Mouse (Mus musculus) liver, adult 2 months (tissue): ENCODE results near the gene Ren1. TPM values are rescaled to one million over a fixed set of nuclear protein-coding genes. Genes with fewer than 3 reads are reported as not detected.

Experiments used
- DNase-seq: peaks from one replicate; pipeline ENCODE4 v3.0.0-alpha.2; 2011; ENCODE audit warnings: low read depth, low spot score; ENCODE audit errors: extremely low read depth
- H3K27ac ChIP-seq: fragments of 200-500 bp; replicated peaks from 2 replicates; pipeline ENCODE4 v1.5.1; 2012; ENCODE audit warnings: low read depth, mild to moderate bottlenecking, control low read depth, inconsistent platforms, low read length; ENCODE audit not compliant: insufficient read depth
- H3K27me3 ChIP-seq: fragments of 200-500 bp; 2 replicates; pipeline ENCODE4 v1.6.1; 2012; ENCODE audit warnings: mild to moderate bottlenecking, moderate library complexity, low read length, inconsistent platforms; ENCODE audit not compliant: control insufficient read depth, insufficient read depth
- H3K36me3 ChIP-seq: fragments of 200-500 bp; 2 replicates; pipeline ENCODE4 v1.6.1; 2012; ENCODE audit warnings: low read length, inconsistent platforms; ENCODE audit not compliant: control insufficient read depth, insufficient read depth
- H3K4me1 ChIP-seq: fragments of 200-500 bp; 2 replicates; pipeline ENCODE4 v1.6.1; 2011; ENCODE audit warnings: low read length; ENCODE audit not compliant: control insufficient read depth, insufficient read depth
- H3K4me3 ChIP-seq: fragments of 200-500 bp; 2 replicates; pipeline ENCODE4 v1.5.1; 2011; ENCODE audit warnings: low read depth, mild to moderate bottlenecking, control low read depth, low read length, moderate library complexity; ENCODE audit not compliant: insufficient read depth
- H3K79me2 ChIP-seq: fragments of 200-500 bp; 2 replicates; pipeline ENCODE4 v1.6.1; 2012; ENCODE audit warnings: inconsistent platforms, mild to moderate bottlenecking, low read length, moderate library complexity; ENCODE audit not compliant: control insufficient read depth, insufficient read depth
- H3K9ac ChIP-seq: fragments of 200-500 bp; 2 replicates; pipeline ENCODE4 v1.6.1; 2012; ENCODE audit warnings: low read depth, mild to moderate bottlenecking, control low read depth, inconsistent platforms, low read length
- CTCF ChIP-seq: fragments of 200-500 bp; IDR thresholded peaks from 2 replicates; pipeline ENCODE4 v1.5.1; 2011; ENCODE audit warnings: low read depth, low read length, control low read depth
- POLR2A ChIP-seq: fragments of 200-500 bp; IDR thresholded peaks from 2 replicates; pipeline ENCODE4 v1.6.1; 2011; ENCODE audit warnings: low read length, control low read depth; ENCODE audit not compliant: insufficient read depth; ENCODE audit errors: extremely low read depth
- WGBS: fragments of 180-500 bp; shearing (Covaris S2); methylation state at CpG from one replicate; pipeline ENCODE4 v1.1.7; 2018; 5-methylcytosine and 5-hydroxymethylcytosine counted together
- polyA plus RNA-seq: library from polyadenylated mRNA; depleted of rRNA; stranded (reverse); fragments of >200 nt; gene quantifications from 2 replicates; pipeline ENCODE4 v1.2.3, GENCODE M21; 2012
- total RNA-seq: library from RNA; depleted of rRNA; stranded (reverse); fragments of >200 nt; gene quantifications from 2 replicates; pipeline ENCODE4 v1.2.3, GENCODE M21; 2014

The Ren1 gene
- total and polyA plus RNA-seq, 2 experiments: 0.18 TPM; not detected in 1

- Histone ChIP-seq H3K36me3 (no peaks in the 10 kb centered on the region; the same call in 1 of the 2 replicates), H3K4me3 (no peak overlapping the region), H3K27ac (no peak overlapping the region), H3K27me3 (no peaks in the 10 kb centered on the region), H3K9ac (no peak overlapping the region), H3K4me1 (no peaks in the 10 kb centered on the region), H3K79me2 (peaks cover 10% of the 10 kb centered on the region; the same call in 1 of the 2 replicates)
- 55% methylated on average over 17 of the region's 17 CpGs for WGBS
- TF ChIP-seq POLR2A (no peak), CTCF (no peak)
- no peak for DNase-seq
Observed at GRCm38 (mm10) chr1:133397483-133398237, 47.4 kb downstream of the Ren1 start.

DNA sequence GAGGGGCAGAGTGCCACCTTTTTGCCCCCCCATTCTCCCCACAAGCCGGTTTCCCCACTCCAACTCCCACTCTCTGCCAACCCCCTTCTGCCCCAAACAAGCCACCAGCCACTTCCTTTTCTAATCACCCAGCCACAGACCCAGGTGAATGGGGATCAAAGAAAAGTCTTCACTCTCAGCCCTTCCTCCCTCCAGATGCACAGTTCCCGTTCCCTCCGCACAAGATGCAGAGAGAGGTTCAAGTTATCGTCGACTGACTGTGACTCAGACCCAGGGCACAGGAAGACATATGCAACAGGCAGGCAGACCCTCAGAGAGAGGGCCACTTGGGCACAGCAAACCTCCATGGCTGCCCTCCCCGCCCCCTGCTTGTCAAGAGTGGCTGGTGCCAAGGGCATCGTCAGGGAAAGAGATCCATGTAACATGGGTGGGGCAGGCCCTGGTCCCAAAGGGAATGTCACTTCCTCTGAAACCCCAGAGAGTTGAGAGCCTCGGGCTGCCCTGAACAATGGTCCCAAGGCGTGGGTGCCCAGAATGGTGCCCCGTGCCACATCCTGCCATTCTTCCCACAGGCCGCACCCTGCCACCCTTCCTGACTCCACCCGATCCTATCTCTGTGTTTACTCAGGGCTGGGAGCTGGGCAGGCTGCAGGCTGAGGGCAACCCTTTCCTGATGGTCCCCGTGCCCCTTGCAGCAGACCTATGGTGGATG lies 49.9 kb downstream of the Ren1 start:
- Histone ChIP-seq H3K4me3 (no peak overlapping the region), H3K27ac (no peak overlapping the region), H3K9ac (no peak overlapping the region), H3K36me3 (no peaks in the 10 kb centered on the region), H3K79me2 (peaks cover 13% of the 10 kb centered on the region; the same call in 1 of the 2 replicates), H3K4me1 (no peaks in the 10 kb centered on the region), H3K27me3 (no peaks in the 10 kb centered on the region)
- no peak for DNase-seq
- no peak for TF ChIP-seq POLR2A
- TF ChIP-seq CTCF: no peak
- 73% methylated on average over 13 of the region's 13 CpGs for WGBS

DNA sequence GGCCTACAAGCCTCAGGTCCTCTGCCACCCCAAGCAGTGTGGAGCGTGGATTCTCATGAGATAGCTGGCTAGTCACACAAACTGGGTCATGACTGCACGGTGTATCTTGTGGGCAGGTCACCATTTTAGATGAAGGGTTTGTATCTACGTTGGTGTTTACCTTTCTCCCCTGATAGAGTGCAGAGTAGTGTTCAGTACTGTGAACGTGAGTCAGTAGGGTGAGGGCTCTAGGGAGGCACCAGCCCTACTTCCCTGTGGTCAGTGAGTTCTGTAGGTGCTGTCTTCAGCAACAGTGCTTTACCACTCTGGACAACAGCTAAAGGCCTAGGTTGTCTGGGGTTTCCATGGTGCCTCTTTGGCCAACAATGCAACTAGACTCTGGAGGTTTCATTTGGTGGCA lies 53.7 kb downstream of the Ren1 start:
- Histone ChIP-seq H3K4me1 (peaks cover under 1% of the 10 kb centered on the region; the same call in 1 of the 2 replicates), H3K27me3 (no peaks in the 10 kb centered on the region), H3K79me2 (peaks cover 22% of the 10 kb centered on the region; the same call in 1 of the 2 replicates), H3K36me3 (no peaks in the 10 kb centered on the region), H3K27ac (no peak overlapping the region), H3K9ac (no peak overlapping the region), H3K4me3 (no peak overlapping the region)
- DNase-seq: no peak
- no peak for TF ChIP-seq CTCF
- no peak for TF ChIP-seq POLR2A
- WGBS: 71% methylated on average over 4 of the region's 4 CpGs

- Histone ChIP-seq H3K4me1 (peaks cover 6% of the 10 kb centered on the region; the same call in 1 of the 2 replicates), H3K4me3 (no peak overlapping the region), H3K9ac (no peak overlapping the region), H3K79me2 (peaks cover 39% of the 10 kb centered on the region; the same call in 1 of the 2 replicates), H3K36me3 (no peaks in the 10 kb centered on the region), H3K27ac (no peak overlapping the region), H3K27me3 (no peaks in the 10 kb centered on the region)
- no peak for DNase-seq
- no peak for TF ChIP-seq CTCF
- no peak for TF ChIP-seq POLR2A
- WGBS: 79% methylated on average over 7 of the region's 7 CpGs
Observed at GRCm38 (mm10) chr1:133406614-133407013, 56.3 kb downstream of the Ren1 start.

DNA sequence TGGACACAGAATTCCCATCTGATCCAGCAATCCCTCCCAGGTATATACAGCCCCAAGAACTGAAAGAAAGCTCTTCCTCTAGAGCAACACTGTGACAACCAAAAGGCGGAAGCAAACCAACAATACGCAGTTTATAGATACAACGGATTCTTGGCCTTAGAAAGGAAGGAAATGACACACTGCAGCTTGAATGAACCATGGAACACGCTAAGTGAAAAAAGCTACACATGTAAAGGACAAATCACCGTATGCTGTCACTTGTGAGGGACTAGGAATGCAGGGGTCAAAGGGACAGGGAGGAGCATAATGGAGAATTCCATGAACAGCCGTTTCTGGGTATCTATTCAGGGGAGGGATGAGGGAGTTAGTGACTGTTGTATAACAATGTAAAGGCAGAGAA lies 57.1 kb downstream of the Ren1 start:
- Histone ChIP-seq H3K4me3 (no peak overlapping the region), H3K27ac (no peak overlapping the region), H3K79me2 (peaks cover 44% of the 10 kb centered on the region; the same call in 1 of the 2 replicates), H3K36me3 (no peaks in the 10 kb centered on the region), H3K4me1 (peaks cover 6% of the 10 kb centered on the region; the same call in 1 of the 2 replicates), H3K27me3 (no peaks in the 10 kb centered on the region), H3K9ac (no peak overlapping the region)
- DNase-seq: no peak
- WGBS: 64% methylated on average over 6 of the region's 6 CpGs
- no peak for TF ChIP-seq POLR2A
- no peak for TF ChIP-seq CTCF
